21 mouse cellular contexts compared by ENCODE assay signal in genomic region chr1:187487948-187488690, GRCm38 (mm10).
A peak's percentile ranks its signal among the peaks of the same experiment; 100 is the strongest.
DNase-seq lines count a peak whose midpoint lies in the region; ATAC-seq and TF ChIP-seq lines count a peak whose summit lies in the region.
"Had no signal": no experiment of that assay in that cellular context is flagged by ENCODE, and none has a peak within 500 bp of the region (broad histone marks: within the 10 kb centered on the region; RNA-seq: fewer than 3 reads in every experiment).

No protein-coding gene starts in this region.

- H3K36me3 ChIP-seq in embryonic facial prominence, embryonic 11.5 days (replicated peaks; ENCODE audit: control insufficient read depth, insufficient read depth, low read depth, low read length) = no peaks in the 10 kb centered on the region
- no peaks in the 10 kb centered on the region for H3K36me3 ChIP-seq in embryonic facial prominence, embryonic 10.5 days (replicated peaks)
- H3K36me3 ChIP-seq in C2C12 (ENCODE audit: control insufficient read depth, insufficient read depth) = no peaks in the 10 kb centered on the region
- no peaks in the 10 kb centered on the region for H3K36me3 ChIP-seq in embryonic facial prominence, embryonic 14.5 days (ENCODE audit: control insufficient read depth, insufficient read depth, low read length)
- no peaks in the 10 kb centered on the region for H3K36me3 ChIP-seq in limb, embryonic 14.5 days (ENCODE audit: control insufficient read depth, insufficient read depth, low read length)
- H3K36me3 ChIP-seq: embryonic facial prominence, embryonic 15.5 days; forebrain, embryonic 12.5 days; G1E; heart, embryonic 12.5 days; hindbrain, embryonic 15.5 days had no signal

- 76% methylated on average over 13 of the region's 13 CpGs for WGBS in embryonic facial prominence, embryonic 11.5 days
- WGBS in embryonic facial prominence, embryonic 10.5 days = 80% methylated on average over 13 of the region's 13 CpGs
- WGBS in embryonic facial prominence, embryonic 14.5 days = 59% methylated on average over 13 of the region's 13 CpGs
- 74% methylated on average over 13 of the region's 13 CpGs for WGBS in limb, embryonic 14.5 days

- no peak for TF ChIP-seq CTCF in C2C12 (IDR thresholded peaks at IDR 0.05; ENCODE audit: control insufficient read depth, insufficient read depth, insufficient read length)

- H3K79me2 ChIP-seq in C2C12 (ENCODE audit: control insufficient read depth, insufficient read depth) = no peaks in the 10 kb centered on the region

- peak; percentile 41 for DNase-seq in embryonic facial prominence, embryonic 11.5 days (ENCODE audit: low spot score)
- DNase-seq in embryonic facial prominence, embryonic 10.5 days (ENCODE audit: low spot score) = no peak
- DNase-seq in embryonic facial prominence, embryonic 14.5 days (ENCODE audit: low spot score) = peak; percentile 78
- DNase-seq in limb, embryonic 14.5 days (ENCODE audit: low spot score) = peak; percentile 45
- no peak for DNase-seq in adrenal gland, postnatal 25 days
- DNase-seq: cerebellum, adult 11 months; cerebellum, adult 8-10 months; cerebellum, postnatal 14 days; embryo, embryonic 11 days; gastrocnemius, postnatal 14 days; heart, postnatal 36 days had no signal

- no peaks in the 10 kb centered on the region for H3K27me3 ChIP-seq in embryonic facial prominence, embryonic 11.5 days (ENCODE audit: control insufficient read depth, insufficient read depth, low read length)
- no peaks in the 10 kb centered on the region for H3K27me3 ChIP-seq in embryonic facial prominence, embryonic 10.5 days (replicated peaks; ENCODE audit: low read depth, poor library complexity, severe bottlenecking)
- no peaks in the 10 kb centered on the region for H3K27me3 ChIP-seq in C2C12 (ENCODE audit: control insufficient read depth, insufficient read depth, insufficient read length)
- no peaks in the 10 kb centered on the region for H3K27me3 ChIP-seq in embryonic facial prominence, embryonic 14.5 days (replicated peaks; ENCODE audit: control insufficient read depth, insufficient read depth, low read length)
- H3K27me3 ChIP-seq in limb, embryonic 14.5 days (ENCODE audit: control insufficient read depth, insufficient read depth, low read length) = no peaks in the 10 kb centered on the region
- H3K27me3 ChIP-seq: embryonic facial prominence, embryonic 15.5 days; forebrain, embryonic 12.5 days; heart, embryonic 12.5 days; hindbrain, embryonic 15.5 days had no signal

- no peaks in the 10 kb centered on the region for H3K9me3 ChIP-seq in embryonic facial prominence, embryonic 11.5 days (replicated peaks; ENCODE audit: control insufficient read depth, low read length)
- H3K9me3 ChIP-seq in embryonic facial prominence, embryonic 10.5 days = no peaks in the 10 kb centered on the region
- no peaks in the 10 kb centered on the region for H3K9me3 ChIP-seq in embryonic facial prominence, embryonic 14.5 days (ENCODE audit: control insufficient read depth, low read length)
- H3K9me3 ChIP-seq in limb, embryonic 14.5 days (ENCODE audit: control insufficient read depth, low read length) = no peaks in the 10 kb centered on the region
- H3K9me3 ChIP-seq: embryonic facial prominence, embryonic 15.5 days; forebrain, embryonic 12.5 days; heart, embryonic 12.5 days; hindbrain, embryonic 15.5 days had no signal

- no peak overlapping the region for H3K4me3 ChIP-seq in embryonic facial prominence, embryonic 11.5 days (ENCODE audit: low read depth, low read length)
- H3K4me3 ChIP-seq in embryonic facial prominence, embryonic 10.5 days = no peak overlapping the region
- no peak overlapping the region for H3K4me3 ChIP-seq in C2C12 (ENCODE audit: insufficient read depth, poor library complexity, severe bottlenecking)
- H3K4me3 ChIP-seq in embryonic facial prominence, embryonic 14.5 days (ENCODE audit: low read depth, low read length) = no peak overlapping the region
- H3K4me3 ChIP-seq in limb, embryonic 14.5 days (replicated peaks; ENCODE audit: low read length) = no peak overlapping the region
- H3K4me3 ChIP-seq: embryonic facial prominence, embryonic 15.5 days; forebrain, embryonic 12.5 days; heart, embryonic 12.5 days; hindbrain, embryonic 15.5 days had no signal

- H3K4me1 ChIP-seq in embryonic facial prominence, embryonic 11.5 days (ENCODE audit: control insufficient read depth, insufficient read depth, low read length) = no peaks in the 10 kb centered on the region
- H3K4me1 ChIP-seq in embryonic facial prominence, embryonic 10.5 days = peaks cover 11% of the 10 kb centered on the region
- peaks cover 10% of the 10 kb centered on the region; the same call in 1 of the 2 replicates for H3K4me1 ChIP-seq in embryonic facial prominence, embryonic 14.5 days (ENCODE audit: control insufficient read depth, insufficient read depth, low read length)
- H3K4me1 ChIP-seq in limb, embryonic 14.5 days (ENCODE audit: control insufficient read depth, insufficient read depth, low read length) = no peaks in the 10 kb centered on the region
- H3K4me1 ChIP-seq: embryonic facial prominence, embryonic 15.5 days; forebrain, embryonic 12.5 days; heart, embryonic 12.5 days; hindbrain, embryonic 15.5 days had no signal

- H3K79me3 ChIP-seq in C2C12 (ENCODE audit: low read depth) = no peaks in the 10 kb centered on the region

- H3K27ac ChIP-seq in embryonic facial prominence, embryonic 11.5 days (replicated peaks; ENCODE audit: low read depth, low read length) = no peak overlapping the region
- no peak overlapping the region for H3K27ac ChIP-seq in embryonic facial prominence, embryonic 10.5 days (replicated peaks)
- no peak overlapping the region for H3K27ac ChIP-seq in embryonic facial prominence, embryonic 14.5 days (replicated peaks; ENCODE audit: low read depth, low read length)
- H3K27ac ChIP-seq in limb, embryonic 14.5 days (replicated peaks; ENCODE audit: low read depth, low read length) = no peak overlapping the region
- H3K27ac ChIP-seq: embryonic facial prominence, embryonic 15.5 days; forebrain, embryonic 12.5 days; hindbrain, embryonic 15.5 days had no signal

- no peak overlapping the region for H3K9ac ChIP-seq in embryonic facial prominence, embryonic 11.5 days (replicated peaks; ENCODE audit: low read length)
- H3K9ac ChIP-seq in embryonic facial prominence, embryonic 14.5 days (ENCODE audit: low read depth, low read length) = no peak overlapping the region
- no peak overlapping the region for H3K9ac ChIP-seq in limb, embryonic 14.5 days (ENCODE audit: low read depth, low read length, severe bottlenecking)
- H3K9ac ChIP-seq: embryonic facial prominence, embryonic 15.5 days; forebrain, embryonic 12.5 days; heart, embryonic 12.5 days; hindbrain, embryonic 15.5 days had no signal

- no peak for ATAC-seq in embryonic facial prominence, embryonic 11.5 days (replicated peaks; ENCODE audit: insufficient number of reproducible peaks, low FRiP score, low TSS enrichment, low read depth)
- ATAC-seq in embryonic facial prominence, embryonic 14.5 days (ENCODE audit: low read depth) = no peak
- no peak for ATAC-seq in limb, embryonic 14.5 days (ENCODE audit: low FRiP score, low read depth)
- ATAC-seq in megakaryocyte-erythroid progenitor cell, adult 5-6 weeks (replicated peaks; ENCODE audit: low FRiP score, low TSS enrichment, poor library complexity, severe bottlenecking) = no peak
- ATAC-seq: CD4-positive, CD25-positive, alpha-beta regulatory T cell, adult 4 months; forebrain, embryonic 16.5 days; intestine, embryonic 16.5 days had no signal

- H3ac ChIP-seq in C2C12 (ENCODE audit: control insufficient read depth, insufficient read length, low read depth) = no peak overlapping the region

- H3K4me2 ChIP-seq in embryonic facial prominence, embryonic 11.5 days (ENCODE audit: low read depth, low read length) = no peak overlapping the region
- H3K4me2 ChIP-seq in embryonic facial prominence, embryonic 14.5 days (ENCODE audit: low read depth, low read length) = no peak overlapping the region
- no peak overlapping the region for H3K4me2 ChIP-seq in limb, embryonic 14.5 days (replicated peaks; ENCODE audit: low read depth, low read length, severe bottlenecking)
- H3K4me2 ChIP-seq: embryonic facial prominence, embryonic 15.5 days; forebrain, embryonic 12.5 days; heart, embryonic 12.5 days; hindbrain, embryonic 15.5 days had no signal

- no peak for TF ChIP-seq POLR2A in limb, embryonic 14.5 days (IDR thresholded peaks at IDR 0.05; ENCODE audit: borderline replicate concordance, extremely low read depth, insufficient read depth, insufficient read length)

TF ChIP-seq in C2C12, 6 proteins besides CTCF, POLR2A, EP300 and RAD21:
- peak; percentile 57 for TF ChIP-seq FOSL1 (IDR thresholded peaks at IDR 0.05; ENCODE audit: insufficient read depth, low read length, poor library complexity, severe bottlenecking)
- no peak for TF ChIP-seq CEBPB (IDR thresholded peaks at IDR 0.05; ENCODE audit: low read depth)

Comparison
In these comparisons a context has a peak if more than half of its experiments do, and no peak if none do; other contexts are left out.
1. DNase-seq: peak in embryonic facial prominence, embryonic 11.5 days (single experiment), embryonic facial prominence, embryonic 14.5 days (single experiment) and limb, embryonic 14.5 days (single experiment); none in embryonic facial prominence, embryonic 10.5 days (single experiment) and adrenal gland, postnatal 25 days (single experiment).